Mouse (Mus musculus): ENCODE results near the gene Rgs9.

DNA sequence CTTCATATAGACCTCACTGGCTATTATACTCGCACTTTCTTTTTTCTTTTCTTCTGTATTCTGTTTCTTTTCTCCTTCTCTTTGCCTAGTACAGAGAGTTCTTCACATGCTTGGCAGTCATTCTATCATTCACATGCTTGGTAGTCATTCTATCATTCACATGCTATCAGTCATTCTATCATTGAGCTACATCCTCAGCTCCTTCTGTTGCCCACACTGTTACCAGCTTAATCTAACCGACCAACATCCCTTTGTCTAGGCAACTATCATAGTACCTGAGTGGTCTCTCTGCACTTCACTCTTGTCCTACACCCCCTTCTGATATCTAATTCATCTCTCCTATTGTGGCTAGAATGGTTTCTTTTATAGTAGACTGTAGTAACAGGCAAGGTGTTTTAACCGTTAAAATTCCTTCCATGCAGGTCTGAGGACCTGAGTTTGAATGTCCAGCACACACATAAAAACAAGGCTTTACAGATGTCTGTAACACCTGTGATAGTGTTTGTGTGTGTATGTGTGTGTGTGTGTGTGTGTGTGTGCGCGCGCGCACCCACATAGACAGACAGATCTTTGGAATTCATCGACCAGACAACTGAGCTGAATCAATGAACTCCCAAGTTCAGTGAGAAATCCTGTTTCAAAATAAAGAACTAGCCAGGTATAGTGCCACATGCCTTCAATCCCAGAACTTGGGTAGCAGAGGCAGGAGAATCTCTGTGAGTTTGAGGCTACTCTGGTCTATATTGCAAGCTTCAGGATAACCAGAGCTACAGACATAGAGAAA lies 41.4 kb upstream of the Rgs9 start:
- TF ChIP-seq EP300 (optimal IDR thresholded peaks at IDR 0.05) = no peak
- TF ChIP-seq CTCF (IDR thresholded peaks at IDR 0.05; ENCODE audit: low read depth) = no peak
